Mouse (Mus musculus): ENCODE results near the gene Erfe.

DNA sequence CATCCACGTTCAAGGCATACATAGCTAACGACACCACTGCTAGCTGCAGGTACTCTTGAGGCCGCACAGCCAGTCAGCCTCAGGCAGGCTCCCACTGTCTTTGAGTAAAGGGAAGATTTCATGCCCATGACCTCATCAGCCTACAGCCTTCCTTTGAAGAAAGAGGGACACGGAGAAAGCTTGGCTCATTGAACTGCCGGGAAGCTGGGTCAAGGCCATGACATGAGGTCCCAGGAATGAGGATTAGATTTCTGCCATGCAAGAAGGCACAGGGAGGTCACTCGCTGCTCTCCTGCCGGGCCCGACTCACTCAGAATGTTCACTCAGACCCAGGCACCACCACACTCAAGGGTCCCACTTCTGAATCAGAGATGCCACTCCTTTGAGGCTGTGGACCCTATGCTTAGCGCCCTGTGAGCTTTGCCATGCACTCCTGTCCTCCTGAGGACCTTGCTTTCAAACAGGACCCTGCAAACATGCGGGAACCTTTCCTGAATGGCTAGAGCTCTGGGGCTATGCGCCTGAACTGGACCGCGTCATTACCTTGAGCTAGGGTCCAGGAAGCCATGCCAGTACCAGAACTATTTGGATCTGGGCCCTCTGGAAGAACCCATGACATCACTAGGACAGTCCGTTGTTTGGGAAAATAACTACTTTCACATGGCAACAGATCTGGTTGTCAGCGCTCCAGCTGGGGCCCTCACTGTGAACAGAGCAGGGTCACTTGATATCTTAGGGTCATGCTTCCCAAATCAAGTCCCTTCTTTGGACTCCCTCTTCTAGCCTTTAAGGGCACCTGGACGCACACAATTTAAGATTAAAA is 1.2 kb upstream of the Erfe start:
- TF ChIP-seq EP300 (IDR thresholded peaks at IDR 0.05) (no peak), CTCF (IDR thresholded peaks at IDR 0.05) (no peak)

Measured in lung, postnatal 0 days (tissue).